Mouse (Mus musculus): ENCODE data around the gene Txn1.

Gene Txn1

DNA sequence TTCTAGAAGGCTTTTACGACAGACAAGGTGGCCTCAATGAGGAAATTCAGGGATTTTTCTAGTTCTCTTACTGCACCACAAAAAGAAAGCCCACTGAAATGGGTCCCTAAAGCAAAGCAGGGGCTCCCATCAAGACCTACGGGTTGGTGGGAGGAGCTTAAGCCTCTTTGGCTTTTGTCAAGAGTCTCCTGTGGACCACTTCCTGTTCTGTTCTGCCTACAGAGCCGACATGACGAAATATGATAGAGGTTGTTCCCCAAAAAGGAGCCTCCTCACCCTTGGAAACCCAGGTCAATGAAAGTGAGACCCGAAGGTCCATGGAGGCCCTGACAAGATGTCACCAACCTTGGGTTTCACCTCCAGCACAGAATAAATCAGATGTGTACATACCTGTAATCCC is 53.6 kb downstream of the Txn1 start:
- CTCF ChIA-PET, result interaction anchor here (0.5 to 0.9 kb wide), 4 partner anchors 11 to 234 kb away, joined by 3 read pairs; no protein-coding TSS in a partner anchor

DNA sequence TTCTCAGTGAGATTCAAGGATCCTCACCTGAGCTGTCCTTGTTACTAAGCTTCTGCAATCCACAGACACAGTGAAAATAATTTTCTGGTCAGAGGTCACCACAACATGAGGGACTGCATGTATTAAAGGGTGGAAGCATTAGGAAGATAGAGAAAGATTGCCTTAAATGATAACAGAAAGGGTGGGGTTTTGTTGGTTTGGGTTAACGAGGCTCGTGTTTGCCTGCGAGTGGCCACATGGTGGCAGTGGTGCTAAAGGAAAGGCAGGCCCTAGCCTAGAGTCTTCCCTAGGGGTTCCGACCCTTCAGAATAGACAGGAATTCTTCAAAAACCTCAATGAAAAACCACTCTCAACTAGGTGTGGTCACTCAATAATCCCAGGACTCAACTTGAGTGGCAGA is 55.0 kb downstream of the Txn1 start:
- CTCF ChIA-PET, result interaction anchor here (0.6 kb wide), 2 partner anchors 14 to 19 kb away, joined by 3 to 4 read pairs; no protein-coding TSS in a partner anchor

DNA sequence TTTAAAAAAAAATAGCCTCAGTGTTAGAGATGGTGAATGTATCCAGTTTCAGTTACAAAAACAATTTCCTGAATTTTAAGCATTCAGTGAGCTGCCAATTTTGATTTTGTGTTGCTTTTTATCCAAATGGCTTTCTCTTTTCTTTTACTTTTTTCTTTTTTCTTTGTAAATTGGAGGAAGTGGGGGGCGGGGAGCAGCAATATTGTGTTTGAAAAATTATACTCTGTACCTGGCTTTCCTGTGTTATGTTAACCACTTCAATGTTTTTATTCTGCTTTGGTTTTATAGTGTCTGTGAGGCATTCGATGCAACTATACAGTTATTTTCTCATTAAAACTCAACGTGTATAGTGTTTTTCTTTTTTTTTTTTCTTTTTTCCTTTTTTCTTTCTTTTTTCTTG is 59.6 kb downstream of the Txn1 start:
- CTCF ChIA-PET, result no interaction called here

GRCm38 (mm10) chr4:57895902-57896301 is 60.3 kb downstream of the Txn1 start:
- CTCF ChIA-PET, result no interaction called here

DNA sequence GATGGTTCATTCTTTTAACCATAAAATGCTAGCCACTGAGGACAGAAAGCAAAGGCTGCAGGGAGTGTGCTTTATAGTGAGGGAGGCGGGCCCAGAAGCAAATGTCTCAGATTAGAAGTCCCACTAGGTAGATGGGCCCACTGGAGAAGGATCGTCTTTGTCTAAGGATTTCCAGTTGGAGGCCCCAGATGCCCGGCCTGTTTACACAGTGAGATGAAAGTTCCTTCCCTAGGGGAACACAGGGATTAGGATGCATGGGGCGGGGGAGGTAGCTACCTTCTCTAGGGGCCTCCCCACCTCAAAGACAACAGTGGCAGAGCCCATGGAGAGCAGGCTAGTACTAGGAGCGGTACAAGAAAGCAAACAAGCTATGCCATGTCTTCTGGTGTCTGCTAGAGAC is 61.1 kb downstream of the Txn1 start:
- CTCF ChIA-PET, result no interaction called here

Measured in spleen, embryonic (tissue).